Mouse (Mus musculus) midbrain, postnatal 0 days (tissue): ENCODE data around the gene Akr1a1. TPM values are rescaled to one million over a fixed set of nuclear protein-coding genes. Genes with fewer than 3 reads are reported as not detected.

Source experiments
- ATAC-seq: fragments of 200-750 bp; cut with Nextera tagmentation; 2 replicates; pipeline ENCODE4 v1.8.0; 2017; ENCODE audit warnings: moderate number of reproducible peaks, mild to moderate bottlenecking, moderate TSS enrichment, moderate library complexity; ENCODE audit not compliant: low FRiP score
- DNase-seq: peaks from one replicate; pipeline ENCODE4 v3.0.0-alpha.2; 2015; ENCODE audit warnings: low spot score
- H3K27ac ChIP-seq: fragments of 300-500 bp; sonication (generic); 2 replicates; pipeline ENCODE4 v1.5.1; 2014; ENCODE audit warnings: low read depth, mild to moderate bottlenecking, low read length, mixed read lengths
- H3K27me3 ChIP-seq: fragments of 300-500 bp; sonication (generic); 2 replicates; pipeline ENCODE4 v1.6.1; 2014; ENCODE audit warnings: low read length, control low read depth, mixed read lengths; ENCODE audit not compliant: insufficient read depth
- H3K36me3 ChIP-seq: fragments of 300-500 bp; sonication (generic); 2 replicates; pipeline ENCODE4 v1.6.1; 2014; ENCODE audit warnings: low read length, control low read depth, mixed read lengths; ENCODE audit not compliant: insufficient read depth
- H3K4me1 ChIP-seq: fragments of 300-500 bp; sonication (generic); 2 replicates; pipeline ENCODE4 v1.6.1; 2014; ENCODE audit warnings: mild to moderate bottlenecking, control low read depth, antibody characterized with exemption, low read length, mixed read lengths; ENCODE audit not compliant: insufficient read depth
- H3K4me2 ChIP-seq: fragments of 300-500 bp; sonication (generic); 2 replicates; pipeline ENCODE4 v1.6.1; 2014; ENCODE audit warnings: low read depth, mild to moderate bottlenecking, low read length, mixed read lengths; ENCODE audit not compliant: poor library complexity, severe bottlenecking
- H3K4me3 ChIP-seq: fragments of 300-500 bp; sonication (generic); 2 replicates; pipeline ENCODE4 v1.5.1; 2014; ENCODE audit warnings: low read depth, mild to moderate bottlenecking, low read length, moderate library complexity
- H3K9ac ChIP-seq: fragments of 300-500 bp; sonication (generic); replicated peaks from 2 replicates; pipeline ENCODE4 v1.6.1; 2014; ENCODE audit warnings: mild to moderate bottlenecking, low read length, moderate library complexity, mixed read lengths; ENCODE audit not compliant: poor library complexity, severe bottlenecking
- H3K9me3 ChIP-seq: fragments of 300-500 bp; sonication (generic); 2 replicates; pipeline ENCODE4 v1.6.1; 2016; ENCODE audit warnings: low read length, control low read depth
- CTCF ChIP-seq: IDR thresholded peaks from 2 replicates; pipeline ENCODE4 v1.5.1; 2016; ENCODE audit warnings: antibody characterized with exemption, mild to moderate bottlenecking
- WGBS: fragments of 180-500 bp; shearing (Covaris S2); extraction: QIAGEN DNeasy Blood & Tissue Kit; methylation state at CpG from one replicate; pipeline ENCODE4 v1.1.7; 2014; 5-methylcytosine and 5-hydroxymethylcytosine counted together
- polyA plus RNA-seq: library from polyadenylated mRNA; unstranded; fragments of >200 nt; fragmentation: Nextera tagmentation; extraction: Ambion mirVana; gene quantifications from 2 replicates; pipeline ENCODE4 v1.2.1, GENCODE M21; 2015
- total RNA-seq: library from RNA; depleted of rRNA; stranded (reverse); fragments of >200 nt; gene quantifications from 2 replicates; pipeline ENCODE4 v1.2.3, GENCODE M21; 2014; rRNA removed

Akr1a1 gene
- 475 and 495 TPM in 2 replicates for total RNA-seq
- 684 and 729 TPM in 2 replicates for polyA plus RNA-seq

- DNase-seq, result peak; percentile 97
- ATAC-seq, result peak; percentile 99
- Histone ChIP-seq H3K36me3 (peaks cover 4% of the 10 kb centered on the region; the same call in 1 of the 2 replicates), H3K4me3 (peak within 1 kb of the TSS; percentile 95), H3K9ac (peak within 1 kb of the TSS; percentile 91), H3K4me1 (peaks cover 4% of the 10 kb centered on the region), H3K27ac (peak within 1 kb of the TSS; percentile 83), H3K27me3 (no peaks in the 10 kb centered on the region), H3K9me3 (no peaks in the 10 kb centered on the region), H3K4me2 (peak within 1 kb of the TSS; percentile 72)
- WGBS, result 0% methylated on average over 39 of the region's 39 CpGs
- TF ChIP-seq CTCF, result peak; percentile 25; the same call in 1 of the 2 replicates
Observed at GRCm38 (mm10) chr4:116650924-116651796, at the start of gene Akr1a1. Gene Akr1a1, minus strand, starts transcription at chr4:116651680.

GRCm38 (mm10) chr4:116700964-116701363 lies 49.5 kb upstream of the Akr1a1 start:
- H3K9me3 ChIP-seq, result no peaks in the 10 kb centered on the region
- 86% methylated on average over 1 of the region's 1 CpGs for WGBS
- ATAC-seq (no peak), DNase-seq (no peak)
- H3K4me1 ChIP-seq, result no peaks in the 10 kb centered on the region
- no peak overlapping the region for H3K4me3 ChIP-seq
- no peak overlapping the region for H3K4me2 ChIP-seq
- H3K27me3 ChIP-seq, result no peaks in the 10 kb centered on the region
- 0 out of 2 replicates have a peak, but pooled peaks cover 9% of the 10 kb centered on the region for H3K36me3 ChIP-seq
- TF ChIP-seq CTCF, result no peak
- no peak overlapping the region for H3K27ac ChIP-seq
- no peak overlapping the region for H3K9ac ChIP-seq

GRCm38 (mm10) chr4:116698693-116699342 lies 47.3 kb upstream of the Akr1a1 start:
- Histone ChIP-seq H3K4me1 (no peaks in the 10 kb centered on the region), H3K36me3 (peaks cover 17% of the 10 kb centered on the region; the same call in 1 of the 2 replicates), H3K9me3 (no peaks in the 10 kb centered on the region), H3K27me3 (no peaks in the 10 kb centered on the region), H3K4me3 (no peak overlapping the region), H3K4me2 (no peak overlapping the region), H3K27ac (no peak overlapping the region), H3K9ac (no peak overlapping the region)
- DNase-seq (no peak), ATAC-seq (no peak)
- no peak for TF ChIP-seq CTCF
- 85% methylated on average over 2 of the region's 2 CpGs for WGBS

GRCm38 (mm10) chr4:116693785-116694184 lies 42.3 kb upstream of the Akr1a1 start:
- H3K27me3 ChIP-seq, result no peaks in the 10 kb centered on the region
- DNase-seq (no peak), ATAC-seq (no peak)
- TF ChIP-seq CTCF, result no peak
- 90% methylated on average over 2 of the region's 2 CpGs for WGBS
- no peak overlapping the region for H3K4me3 ChIP-seq
- H3K9ac ChIP-seq, result no peak overlapping the region
- no peaks in the 10 kb centered on the region for H3K9me3 ChIP-seq
- H3K36me3 ChIP-seq, result peaks cover 28% of the 10 kb centered on the region; the same call in 1 of the 2 replicates
- H3K27ac ChIP-seq, result no peak overlapping the region
- H3K4me1 ChIP-seq, result no peaks in the 10 kb centered on the region
- H3K4me2 ChIP-seq, result no peak overlapping the region

GRCm38 (mm10) chr4:116692146-116692545 lies 40.7 kb upstream of the Akr1a1 start:
- no peaks in the 10 kb centered on the region for H3K9me3 ChIP-seq
- no peak for TF ChIP-seq CTCF
- ATAC-seq, result no peak
- H3K4me3 ChIP-seq, result no peak overlapping the region
- H3K27me3 ChIP-seq, result no peaks in the 10 kb centered on the region
- no peaks in the 10 kb centered on the region for H3K4me1 ChIP-seq
- no peak overlapping the region for H3K4me2 ChIP-seq
- H3K27ac ChIP-seq, result no peak overlapping the region
- DNase-seq, result no peak
- no peak overlapping the region for H3K9ac ChIP-seq
- WGBS, result 93% methylated on average over 2 of the region's 2 CpGs
- H3K36me3 ChIP-seq, result peaks cover 20% of the 10 kb centered on the region; the same call in 1 of the 2 replicates
